Mouse (Mus musculus): ENCODE measurements around the gene Slc25a42. TPM values are rescaled to one million over a fixed set of nuclear protein-coding genes. Genes with fewer than 3 reads are reported as not detected.

Gene Slc25a42
- polyA plus RNA-seq, 1 experiment: 45.5 TPM

- Histone ChIP-seq H3K4me1 (ENCODE audit: control insufficient read depth, insufficient read depth, low read length) (peaks cover 9% of the 10 kb centered on the region), H3K27me3 (ENCODE audit: control insufficient read depth, insufficient read depth, low read length) (no peaks in the 10 kb centered on the region), H3K4me3 (replicated peaks; ENCODE audit: insufficient read depth, low read depth, low read length) (peak overlapping the region; percentile 70), H3K27ac (ENCODE audit: insufficient read depth, low read length) (peak overlapping the region; percentile 40)
- TF ChIP-seq CTCF (IDR thresholded peaks at IDR 0.05; ENCODE audit: borderline replicate concordance, insufficient read depth, low read depth, low read length): no peak
- no peak for TF ChIP-seq POLR2A (IDR thresholded peaks at IDR 0.05; ENCODE audit: borderline replicate concordance, insufficient read depth, low read length)
- DNase-seq: no peak
- 1% methylated on average over 31 of the region's 31 CpGs for WGBS
Observed at GRCm38 (mm10) chr8:70211726-70212111, 386 bp downstream of the Slc25a42 start.

GRCm38 (mm10) chr8:70211275-70211674, 830 bp downstream of the Slc25a42 start:
- H3K27ac ChIP-seq (ENCODE audit: insufficient read depth, low read length): no peak overlapping the region
- 55% methylated on average over 1 of the region's 1 CpGs for WGBS

GRCm38 (mm10) chr8:70210538-70210937, 1.6 kb downstream of the Slc25a42 start:
- H3K27me3 ChIP-seq (ENCODE audit: control insufficient read depth, insufficient read depth, low read length): no peaks in the 10 kb centered on the region
- TF ChIP-seq POLR2A (IDR thresholded peaks at IDR 0.05; ENCODE audit: borderline replicate concordance, insufficient read depth, low read length) (no peak), CTCF (IDR thresholded peaks at IDR 0.05; ENCODE audit: borderline replicate concordance, insufficient read depth, low read depth, low read length) (no peak)
- no peak for DNase-seq
- H3K4me3 ChIP-seq (replicated peaks; ENCODE audit: insufficient read depth, low read depth, low read length): no peak overlapping the region
- 39% methylated on average over 8 of the region's 8 CpGs for WGBS
- H3K4me1 ChIP-seq (ENCODE audit: control insufficient read depth, insufficient read depth, low read length): peaks cover 5% of the 10 kb centered on the region
- no peak overlapping the region for H3K27ac ChIP-seq (ENCODE audit: insufficient read depth, low read length)

More at GRCm38 (mm10) chr8:70211275-70211674, 830 bp downstream of the Slc25a42 start:
- Histone ChIP-seq H3K4me1 (ENCODE audit: control insufficient read depth, insufficient read depth, low read length) (peaks cover 5% of the 10 kb centered on the region), H3K27me3 (ENCODE audit: control insufficient read depth, insufficient read depth, low read length) (no peaks in the 10 kb centered on the region), H3K4me3 (replicated peaks; ENCODE audit: insufficient read depth, low read depth, low read length) (peak overlapping the region; percentile 70)
- DNase-seq: no peak
- TF ChIP-seq CTCF (IDR thresholded peaks at IDR 0.05; ENCODE audit: borderline replicate concordance, insufficient read depth, low read depth, low read length) (no peak), POLR2A (IDR thresholded peaks at IDR 0.05; ENCODE audit: borderline replicate concordance, insufficient read depth, low read length) (no peak)

GRCm38 (mm10) chr8:70208130-70208529, 4.0 kb downstream of the Slc25a42 start:
- TF ChIP-seq POLR2A (IDR thresholded peaks at IDR 0.05; ENCODE audit: borderline replicate concordance, insufficient read depth, low read length) (no peak), CTCF (IDR thresholded peaks at IDR 0.05; ENCODE audit: borderline replicate concordance, insufficient read depth, low read depth, low read length) (no peak)
- Histone ChIP-seq H3K27me3 (ENCODE audit: control insufficient read depth, insufficient read depth, low read length) (no peaks in the 10 kb centered on the region), H3K4me3 (replicated peaks; ENCODE audit: insufficient read depth, low read depth, low read length) (no peak overlapping the region), H3K27ac (ENCODE audit: insufficient read depth, low read length) (no peak overlapping the region), H3K4me1 (ENCODE audit: control insufficient read depth, insufficient read depth, low read length) (peaks cover 9% of the 10 kb centered on the region)
- DNase-seq: no peak
- WGBS: 81% methylated on average over 1 of the region's 1 CpGs

- no peak for DNase-seq
- no peak overlapping the region for H3K27ac ChIP-seq (ENCODE audit: insufficient read depth, low read length)
- WGBS: 71% methylated on average over 1 of the region's 1 CpGs
- TF ChIP-seq POLR2A (IDR thresholded peaks at IDR 0.05; ENCODE audit: borderline replicate concordance, insufficient read depth, low read length): no peak
- TF ChIP-seq CTCF (IDR thresholded peaks at IDR 0.05; ENCODE audit: borderline replicate concordance, insufficient read depth, low read depth, low read length): no peak
- no peak overlapping the region for H3K4me3 ChIP-seq (replicated peaks; ENCODE audit: insufficient read depth, low read depth, low read length)
- no peaks in the 10 kb centered on the region for H3K27me3 ChIP-seq (ENCODE audit: control insufficient read depth, insufficient read depth, low read length)
- peaks cover 37% of the 10 kb centered on the region for H3K4me1 ChIP-seq (ENCODE audit: control insufficient read depth, insufficient read depth, low read length)
Observed at GRCm38 (mm10) chr8:70204757-70205156, 7.3 kb downstream of the Slc25a42 start.

- no peak for DNase-seq
- peaks cover 42% of the 10 kb centered on the region for H3K4me1 ChIP-seq (ENCODE audit: control insufficient read depth, insufficient read depth, low read length)
- no peak overlapping the region for H3K27ac ChIP-seq (ENCODE audit: insufficient read depth, low read length)
- WGBS: 66% methylated on average over 4 of the region's 4 CpGs
- no peaks in the 10 kb centered on the region for H3K27me3 ChIP-seq (ENCODE audit: control insufficient read depth, insufficient read depth, low read length)
- TF ChIP-seq POLR2A (IDR thresholded peaks at IDR 0.05; ENCODE audit: borderline replicate concordance, insufficient read depth, low read length): no peak
- no peak for TF ChIP-seq CTCF (IDR thresholded peaks at IDR 0.05; ENCODE audit: borderline replicate concordance, insufficient read depth, low read depth, low read length)
- no peak overlapping the region for H3K4me3 ChIP-seq (replicated peaks; ENCODE audit: insufficient read depth, low read depth, low read length)
Observed at GRCm38 (mm10) chr8:70203072-70203471, 9.0 kb downstream of the Slc25a42 start.

GRCm38 (mm10) chr8:70201417-70201816, 10.7 kb downstream of the Slc25a42 start:
- Histone ChIP-seq H3K4me3 (replicated peaks; ENCODE audit: insufficient read depth, low read depth, low read length) (no peak overlapping the region), H3K27ac (ENCODE audit: insufficient read depth, low read length) (no peak overlapping the region), H3K27me3 (ENCODE audit: control insufficient read depth, insufficient read depth, low read length) (no peaks in the 10 kb centered on the region), H3K4me1 (ENCODE audit: control insufficient read depth, insufficient read depth, low read length) (peaks cover 50% of the 10 kb centered on the region)
- WGBS: 35% methylated on average over 3 of the region's 3 CpGs
- no peak for TF ChIP-seq POLR2A (IDR thresholded peaks at IDR 0.05; ENCODE audit: borderline replicate concordance, insufficient read depth, low read length)
- no peak for TF ChIP-seq CTCF (IDR thresholded peaks at IDR 0.05; ENCODE audit: borderline replicate concordance, insufficient read depth, low read depth, low read length)
- no peak for DNase-seq

- peak overlapping the region; percentile 54 for H3K27ac ChIP-seq (ENCODE audit: insufficient read depth, low read length)
- WGBS: 6% methylated on average over 5 of the region's 5 CpGs
Observed at GRCm38 (mm10) chr8:70200098-70200681, 11.9 kb downstream of the Slc25a42 start.

More at GRCm38 (mm10) chr8:70200098-70200681, 11.9 kb downstream of the Slc25a42 start:
- no peak overlapping the region for H3K4me3 ChIP-seq (replicated peaks; ENCODE audit: insufficient read depth, low read depth, low read length)
- H3K4me1 ChIP-seq (ENCODE audit: control insufficient read depth, insufficient read depth, low read length): peaks cover 50% of the 10 kb centered on the region
- H3K27me3 ChIP-seq (ENCODE audit: control insufficient read depth, insufficient read depth, low read length): no peaks in the 10 kb centered on the region
- DNase-seq: peak; percentile 69 to 74
- TF ChIP-seq POLR2A (IDR thresholded peaks at IDR 0.05; ENCODE audit: borderline replicate concordance, insufficient read depth, low read length): no peak
- peak; percentile 71 for TF ChIP-seq CTCF (IDR thresholded peaks at IDR 0.05; ENCODE audit: borderline replicate concordance, insufficient read depth, low read depth, low read length)
